ENCODE assay signal across 18 mouse cellular contexts in genomic region chr7:45793240-45793639, GRCm38 (mm10). TPM values are rescaled to one million over a fixed set of nuclear protein-coding genes. Genes with fewer than 3 reads are reported as not detected.
"Had no signal": no experiment of that assay in that cellular context is flagged by ENCODE, and none has a peak within 500 bp of the region (broad histone marks: within the 10 kb centered on the region; RNA-seq: fewer than 3 reads in every experiment).

No protein-coding gene starts in this region.

- H3K9me3 ChIP-seq: limb, embryonic 15.5 days; midbrain, embryonic 13.5 days had no signal

- DNase-seq: kidney, postnatal 36 days; layer of hippocampus, postnatal 36 days; liver, postnatal 0 days; lung, embryonic 14.5 days; thymus, adult 18-20 months; thymus, postnatal 36 days had no signal

- H3K9ac ChIP-seq: limb, embryonic 12.5 days; limb, embryonic 15.5 days; liver, embryonic 14.5 days; liver, postnatal 0 days; lung, embryonic 14.5 days; midbrain, embryonic 13.5 days had no signal

- H3K27ac ChIP-seq: kidney, postnatal 0 days; left cerebral cortex, adult 2 months; limb, embryonic 12.5 days; limb, embryonic 15.5 days; liver, embryonic 14.5 days; macrophage; midbrain, embryonic 13.5 days had no signal

- ATAC-seq: liver, postnatal 0 days; lung, postnatal 0 days; midbrain, embryonic 13.5 days; midbrain, embryonic 16.5 days had no signal

- H3K4me2 ChIP-seq: limb, embryonic 12.5 days; limb, embryonic 15.5 days; liver, embryonic 11.5 days; lung, embryonic 14.5 days; midbrain, embryonic 13.5 days had no signal

- H3K4me3 ChIP-seq: left cerebral cortex, adult 2 months; limb, embryonic 12.5 days; limb, embryonic 15.5 days; midbrain, embryonic 13.5 days had no signal

RNA-seq across cellular contexts. Expression of gene Sult2b1, which starts 8.8 kb away (rescaled TPM):
- total RNA-seq: megakaryocyte, adult 5-6 weeks had no signal

RNA-seq across cellular contexts. Expression of gene Lmtk3, which starts 9.7 kb away (rescaled TPM):
- total RNA-seq: megakaryocyte, adult 5-6 weeks had no signal
- polyA plus RNA-seq: liver, postnatal 0 days had no signal

RNA-seq across cellular contexts. Expression of gene Kcnj14, which starts 31.3 kb away (rescaled TPM):
- total RNA-seq: megakaryocyte, adult 5-6 weeks had no signal
- polyA plus RNA-seq: macrophage; spleen, adult 2 months had no signal
